Comparison of ENCODE assay signal across 23 mouse cellular contexts in genomic region chr5:37154472-37154871, GRCm38 (mm10).
A peak's percentile ranks its signal among the peaks of the same experiment; 100 is the strongest.
DNase-seq lines count a peak whose midpoint lies in the region; ATAC-seq lines count a peak whose summit lies in the region.
"Had no signal": no experiment of that assay in that cellular context is flagged by ENCODE, and none has a peak within 500 bp of the region (broad histone marks: within the 10 kb centered on the region; RNA-seq: fewer than 3 reads in every experiment).

No protein-coding gene starts in this region.

- no peaks in the 10 kb centered on the region for H3K27me3 ChIP-seq in hindbrain, embryonic 16.5 days (replicated peaks; ENCODE audit: control insufficient read depth, insufficient read depth, low read length)
- no peaks in the 10 kb centered on the region for H3K27me3 ChIP-seq in hindbrain, embryonic 11.5 days (ENCODE audit: control insufficient read depth, insufficient read depth, low read length)
- no peaks in the 10 kb centered on the region for H3K27me3 ChIP-seq in midbrain, embryonic 16.5 days (ENCODE audit: control insufficient read depth, insufficient read depth, low read depth, low read length)
- no peaks in the 10 kb centered on the region for H3K27me3 ChIP-seq in midbrain, embryonic 14.5 days (ENCODE audit: control insufficient read depth, insufficient read depth, low read length)

- H3K4me2 ChIP-seq in hindbrain, embryonic 16.5 days (ENCODE audit: low read length) = no peak overlapping the region
- H3K4me2 ChIP-seq in hindbrain, embryonic 11.5 days (replicated peaks; ENCODE audit: low read depth, low read length) = no peak overlapping the region
- no peak overlapping the region for H3K4me2 ChIP-seq in midbrain, embryonic 16.5 days (ENCODE audit: low read length)
- no peak overlapping the region for H3K4me2 ChIP-seq in midbrain, embryonic 14.5 days (ENCODE audit: low read length)
- H3K4me2 ChIP-seq: embryonic facial prominence, embryonic 12.5 days; forebrain, embryonic 12.5 days; forebrain, embryonic 15.5 days; heart, embryonic 11.5 days; intestine, embryonic 15.5 days had no signal

- H3K4me1 ChIP-seq in hindbrain, embryonic 16.5 days (ENCODE audit: control insufficient read depth, insufficient read depth, low read depth, low read length) = no peaks in the 10 kb centered on the region
- no peaks in the 10 kb centered on the region for H3K4me1 ChIP-seq in hindbrain, embryonic 11.5 days (replicated peaks; ENCODE audit: control insufficient read depth, insufficient read depth, low read length)
- no peaks in the 10 kb centered on the region for H3K4me1 ChIP-seq in midbrain, embryonic 16.5 days (ENCODE audit: control insufficient read depth, insufficient read depth, low read length)
- H3K4me1 ChIP-seq in midbrain, embryonic 14.5 days (ENCODE audit: control insufficient read depth, insufficient read depth, low read length) = no peaks in the 10 kb centered on the region
- H3K4me1 ChIP-seq: embryonic facial prominence, embryonic 12.5 days; forebrain, embryonic 12.5 days; forebrain, embryonic 15.5 days; intestine, embryonic 15.5 days had no signal

- DNase-seq in cerebellum, postnatal 10 days = peak; percentile 58 to 70
- DNase-seq in cerebellum, adult 11 months = no peak
- DNase-seq in frontal cortex, postnatal 25 days (ENCODE audit: low spot score in 2 of 2) = no peak
- DNase-seq in hindbrain, embryonic 11.5 days (ENCODE audit: low spot score) = no peak
- no peak for DNase-seq in midbrain, embryonic 14.5 days
- DNase-seq: adrenal gland, adult 8-10 months; adrenal gland, postnatal 25 days; cerebellum, adult 2 months; cerebellum, adult 9-11 months; gastrocnemius, adult 2 months; gastrocnemius, postnatal 14 days; heart, adult 11 months; kidney, adult 11 months had no signal

- H3K4me3 ChIP-seq in hindbrain, embryonic 16.5 days (ENCODE audit: low read length) = no peak overlapping the region
- H3K4me3 ChIP-seq in hindbrain, embryonic 11.5 days (ENCODE audit: low read depth, low read length) = no peak overlapping the region
- no peak overlapping the region for H3K4me3 ChIP-seq in midbrain, embryonic 16.5 days (ENCODE audit: low read depth, low read length)
- no peak overlapping the region for H3K4me3 ChIP-seq in midbrain, embryonic 14.5 days (replicated peaks; ENCODE audit: low read depth, low read length)
- H3K4me3 ChIP-seq: embryonic facial prominence, embryonic 12.5 days; erythroblast, embryonic 14.5 days; forebrain, embryonic 12.5 days; forebrain, embryonic 15.5 days; gastrocnemius, adult 2 months; intestine, embryonic 15.5 days had no signal

- H3K9ac ChIP-seq in hindbrain, embryonic 16.5 days (ENCODE audit: low read depth, low read length) = no peak overlapping the region
- no peak overlapping the region for H3K9ac ChIP-seq in hindbrain, embryonic 11.5 days (ENCODE audit: low read depth, low read length)
- no peak overlapping the region for H3K9ac ChIP-seq in midbrain, embryonic 16.5 days (ENCODE audit: low read depth, low read length)
- H3K9ac ChIP-seq in midbrain, embryonic 14.5 days (replicated peaks; ENCODE audit: low read length) = no peak overlapping the region
- H3K9ac ChIP-seq: embryonic facial prominence, embryonic 12.5 days; forebrain, embryonic 12.5 days; forebrain, embryonic 15.5 days; intestine, embryonic 15.5 days had no signal

- H3K9me3 ChIP-seq in hindbrain, embryonic 16.5 days (ENCODE audit: control insufficient read depth, low read length) = no peaks in the 10 kb centered on the region
- no peaks in the 10 kb centered on the region for H3K9me3 ChIP-seq in hindbrain, embryonic 11.5 days (ENCODE audit: control insufficient read depth, low read length)
- H3K9me3 ChIP-seq in midbrain, embryonic 16.5 days (replicated peaks; ENCODE audit: control insufficient read depth, low read length, poor library complexity, severe bottlenecking) = no peaks in the 10 kb centered on the region
- H3K9me3 ChIP-seq in midbrain, embryonic 14.5 days (ENCODE audit: control insufficient read depth, low read length) = no peaks in the 10 kb centered on the region
- H3K9me3 ChIP-seq: embryonic facial prominence, embryonic 12.5 days; forebrain, embryonic 12.5 days; forebrain, embryonic 15.5 days; intestine, embryonic 15.5 days had no signal

- WGBS in hindbrain, embryonic 16.5 days = 72% methylated on average over 7 of the region's 7 CpGs
- WGBS in hindbrain, embryonic 11.5 days = 84% methylated on average over 7 of the region's 7 CpGs
- 84% methylated on average over 7 of the region's 7 CpGs for WGBS in midbrain, embryonic 16.5 days
- WGBS in midbrain, embryonic 14.5 days = 78% methylated on average over 7 of the region's 7 CpGs

- no peak overlapping the region for H3K27ac ChIP-seq in hindbrain, embryonic 16.5 days (ENCODE audit: low read depth, low read length)
- H3K27ac ChIP-seq in hindbrain, embryonic 11.5 days (ENCODE audit: low read depth, low read length) = no peak overlapping the region
- H3K27ac ChIP-seq in midbrain, embryonic 16.5 days (ENCODE audit: low read length) = no peak overlapping the region
- H3K27ac ChIP-seq in midbrain, embryonic 14.5 days (replicated peaks; ENCODE audit: low read depth, low read length) = no peak overlapping the region
- H3K27ac ChIP-seq: embryonic facial prominence, embryonic 12.5 days; forebrain, embryonic 12.5 days; forebrain, embryonic 15.5 days; gastrocnemius, adult 2 months; intestine, embryonic 15.5 days had no signal

- H3K36me3 ChIP-seq in hindbrain, embryonic 16.5 days (ENCODE audit: control insufficient read depth, insufficient read depth, low read length) = no peaks in the 10 kb centered on the region
- no peaks in the 10 kb centered on the region for H3K36me3 ChIP-seq in hindbrain, embryonic 11.5 days (ENCODE audit: control insufficient read depth, insufficient read depth, low read length)
- no peaks in the 10 kb centered on the region for H3K36me3 ChIP-seq in midbrain, embryonic 16.5 days (ENCODE audit: control insufficient read depth, insufficient read depth, low read length)
- H3K36me3 ChIP-seq in midbrain, embryonic 14.5 days (ENCODE audit: control insufficient read depth, insufficient read depth, low read length) = no peaks in the 10 kb centered on the region
- H3K36me3 ChIP-seq: embryonic facial prominence, embryonic 12.5 days; forebrain, embryonic 12.5 days; forebrain, embryonic 15.5 days; intestine, embryonic 15.5 days had no signal

- peak; percentile 22; the same call in 1 of the 2 replicates for ATAC-seq in frontal cortex, adult (ENCODE audit: low TSS enrichment)
- 0 out of 2 replicates have a peak, but pooled peaks have one; percentile 31 for ATAC-seq in hindbrain, embryonic 16.5 days
- ATAC-seq in hindbrain, embryonic 11.5 days (ENCODE audit: low FRiP score) = no peak
- ATAC-seq in midbrain, embryonic 16.5 days = 0 out of 2 replicates have a peak, but pooled peaks have one; percentile 13
- ATAC-seq in midbrain, embryonic 14.5 days (ENCODE audit: low FRiP score, low TSS enrichment) = no peak
- ATAC-seq: activated CD4-positive, CD25-positive, alpha-beta regulatory T cell, adult 4 months; forebrain, embryonic 15.5 days; intestine, embryonic 15.5 days had no signal

Comparison
In these comparisons a context has a peak if more than half of its experiments do, and no peak if none do; other contexts are left out.
1. DNase-seq: peak in cerebellum, postnatal 10 days (2 of 2); none in cerebellum, adult 11 months (single experiment), frontal cortex, postnatal 25 days (0 of 2), hindbrain, embryonic 11.5 days (single experiment) and midbrain, embryonic 14.5 days (single experiment).
2. ATAC-seq: peak in frontal cortex, adult (single experiment), hindbrain, embryonic 16.5 days (single experiment) and midbrain, embryonic 16.5 days (single experiment); none in hindbrain, embryonic 11.5 days (single experiment) and midbrain, embryonic 14.5 days (single experiment).